Mouse (Mus musculus): ENCODE measurements around the gene Ndufs6. TPM values are rescaled to one million over a fixed set of nuclear protein-coding genes. Genes with fewer than 3 reads are reported as not detected.

Gene Ndufs6
- total and polyA plus RNA-seq, 2 experiments from 2014 or later, result 70.5 to 525 TPM

- DNase-seq (ENCODE audit: low spot score), result no peak
- no peak for TF ChIP-seq CTCF (IDR thresholded peaks at IDR 0.05; ENCODE audit: low read depth)
Observed at GRCm38 (mm10) chr13:73350741-73351140, 22.4 kb upstream of the Ndufs6 start.

GRCm38 (mm10) chr13:73347922-73348650, 19.7 kb upstream of the Ndufs6 start:
- TF ChIP-seq CTCF (IDR thresholded peaks at IDR 0.05; ENCODE audit: low read depth), result no peak
- no peaks in the 10 kb centered on the region for H3K9me3 ChIP-seq (ENCODE audit: low read length)
- WGBS, result 87% methylated on average over 7 of the region's 7 CpGs
- ATAC-seq (no peak), DNase-seq (ENCODE audit: low spot score) (no peak)
- H3K36me3 ChIP-seq (ENCODE audit: insufficient read depth, low read length), result no peaks in the 10 kb centered on the region
- no peak overlapping the region for H3K27ac ChIP-seq
- no peaks in the 10 kb centered on the region for H3K27me3 ChIP-seq (ENCODE audit: insufficient read depth, low read length)
- H3K4me3 ChIP-seq (ENCODE audit: low read length), result no peak overlapping the region
- no peak overlapping the region for H3K9ac ChIP-seq (replicated peaks; ENCODE audit: low read length)
- no peaks in the 10 kb centered on the region for H3K4me1 ChIP-seq (ENCODE audit: insufficient read depth, low read length)
- no peak overlapping the region for H3K4me2 ChIP-seq (ENCODE audit: low read depth, low read length)

More at GRCm38 (mm10) chr13:73350741-73351140, 22.4 kb upstream of the Ndufs6 start:
- Histone ChIP-seq H3K9ac (replicated peaks; ENCODE audit: low read length) (no peak overlapping the region), H3K9me3 (ENCODE audit: low read length) (no peaks in the 10 kb centered on the region), H3K36me3 (ENCODE audit: insufficient read depth, low read length) (no peaks in the 10 kb centered on the region), H3K4me2 (ENCODE audit: low read depth, low read length) (no peak overlapping the region), H3K27ac (no peak overlapping the region), H3K4me1 (ENCODE audit: insufficient read depth, low read length) (no peaks in the 10 kb centered on the region), H3K27me3 (ENCODE audit: insufficient read depth, low read length) (no peaks in the 10 kb centered on the region), H3K4me3 (ENCODE audit: low read length) (no peak overlapping the region)
- 89% methylated on average over 9 of the region's 9 CpGs for WGBS
- ATAC-seq, result no peak

GRCm38 (mm10) chr13:73347171-73347570, 18.8 kb upstream of the Ndufs6 start:
- ATAC-seq, result no peak
- Histone ChIP-seq H3K27me3 (ENCODE audit: insufficient read depth, low read length) (no peaks in the 10 kb centered on the region), H3K27ac (no peak overlapping the region), H3K4me3 (ENCODE audit: low read length) (no peak overlapping the region), H3K36me3 (ENCODE audit: insufficient read depth, low read length) (no peaks in the 10 kb centered on the region), H3K9me3 (ENCODE audit: low read length) (no peaks in the 10 kb centered on the region), H3K4me1 (ENCODE audit: insufficient read depth, low read length) (no peaks in the 10 kb centered on the region), H3K4me2 (ENCODE audit: low read depth, low read length) (no peak overlapping the region), H3K9ac (replicated peaks; ENCODE audit: low read length) (no peak overlapping the region)
- DNase-seq (ENCODE audit: low spot score), result no peak
- 75% methylated on average over 3 of the region's 3 CpGs for WGBS
- TF ChIP-seq CTCF (IDR thresholded peaks at IDR 0.05; ENCODE audit: low read depth), result no peak

- WGBS, result 74% methylated on average over 4 of the region's 4 CpGs
- Histone ChIP-seq H3K9me3 (ENCODE audit: low read length) (no peaks in the 10 kb centered on the region), H3K9ac (replicated peaks; ENCODE audit: low read length) (no peak overlapping the region), H3K36me3 (ENCODE audit: insufficient read depth, low read length) (no peaks in the 10 kb centered on the region), H3K4me3 (ENCODE audit: low read length) (no peak overlapping the region), H3K4me2 (ENCODE audit: low read depth, low read length) (no peak overlapping the region), H3K27ac (no peak overlapping the region), H3K27me3 (ENCODE audit: insufficient read depth, low read length) (no peaks in the 10 kb centered on the region), H3K4me1 (ENCODE audit: insufficient read depth, low read length) (no peaks in the 10 kb centered on the region)
- no peak for ATAC-seq
- DNase-seq (ENCODE audit: low spot score), result no peak
- no peak for TF ChIP-seq CTCF (IDR thresholded peaks at IDR 0.05; ENCODE audit: low read depth)
Observed at GRCm38 (mm10) chr13:73346743-73347142, 18.4 kb upstream of the Ndufs6 start.

- Histone ChIP-seq H3K36me3 (ENCODE audit: insufficient read depth, low read length) (no peaks in the 10 kb centered on the region), H3K27me3 (ENCODE audit: insufficient read depth, low read length) (no peaks in the 10 kb centered on the region), H3K9ac (replicated peaks; ENCODE audit: low read length) (no peak overlapping the region), H3K4me1 (ENCODE audit: insufficient read depth, low read length) (no peaks in the 10 kb centered on the region), H3K9me3 (ENCODE audit: low read length) (no peaks in the 10 kb centered on the region), H3K4me3 (ENCODE audit: low read length) (no peak overlapping the region), H3K4me2 (ENCODE audit: low read depth, low read length) (no peak overlapping the region), H3K27ac (no peak overlapping the region)
- DNase-seq (ENCODE audit: low spot score) (no peak), ATAC-seq (no peak)
- no peak for TF ChIP-seq CTCF (IDR thresholded peaks at IDR 0.05; ENCODE audit: low read depth)
- 45% methylated on average over 2 of the region's 2 CpGs for WGBS
Observed at GRCm38 (mm10) chr13:73346131-73346530, 17.8 kb upstream of the Ndufs6 start.

GRCm38 (mm10) chr13:73345102-73345890, 17.0 kb upstream of the Ndufs6 start:
- H3K9me3 ChIP-seq (ENCODE audit: low read length), result no peaks in the 10 kb centered on the region
- no peak for DNase-seq (ENCODE audit: low spot score)
- H3K36me3 ChIP-seq (ENCODE audit: insufficient read depth, low read length), result no peaks in the 10 kb centered on the region
- no peak overlapping the region for H3K4me3 ChIP-seq (ENCODE audit: low read length)
- H3K4me2 ChIP-seq (ENCODE audit: low read depth, low read length), result no peak overlapping the region
- no peak overlapping the region for H3K9ac ChIP-seq (replicated peaks; ENCODE audit: low read length)
- 83% methylated on average over 9 of the region's 9 CpGs for whole genome bisulfite sequencing
- H3K27me3 ChIP-seq (ENCODE audit: insufficient read depth, low read length), result no peaks in the 10 kb centered on the region
- no peak overlapping the region for H3K27ac ChIP-seq
- no peaks in the 10 kb centered on the region for H3K4me1 ChIP-seq (ENCODE audit: insufficient read depth, low read length)
- TF ChIP-seq CTCF (IDR thresholded peaks at IDR 0.05; ENCODE audit: low read depth), result no peak; the same call in 1 of the 2 replicates
- ATAC-seq, result no peak

Measured in hindbrain, postnatal 0 days (tissue).